Mouse (Mus musculus) forebrain, embryonic 15.5 days (tissue): ENCODE measurements around the gene Adgrl4. TPM values are rescaled to one million over a fixed set of nuclear protein-coding genes. Genes with fewer than 3 reads are reported as not detected.

Experiments used
- ATAC-seq: fragments of 200-750 bp; cut with Nextera tagmentation; replicated peaks from 2 replicates; pipeline ENCODE4 v1.8.0; 2017; ENCODE audit warnings: mild to moderate bottlenecking, moderate TSS enrichment, moderate library complexity
- H3K27ac ChIP-seq: fragments of 300-500 bp; sonication (generic); replicated peaks from 2 replicates; pipeline ENCODE4 v1.5.1; 2015; ENCODE audit warnings: mild to moderate bottlenecking, inconsistent platforms
- H3K27me3 ChIP-seq: fragments of 300-500 bp; sonication (generic); 2 replicates; pipeline ENCODE4 v1.6.1; 2015; ENCODE audit warnings: inconsistent platforms
- H3K36me3 ChIP-seq: fragments of 300-500 bp; sonication (generic); 2 replicates; pipeline ENCODE4 v1.6.1; 2015; ENCODE audit warnings: mild to moderate bottlenecking, inconsistent platforms
- H3K4me1 ChIP-seq: fragments of 300-500 bp; sonication (generic); 2 replicates; pipeline ENCODE4 v1.6.1; 2015; ENCODE audit warnings: inconsistent platforms
- H3K4me2 ChIP-seq: fragments of 300-500 bp; sonication (generic); replicated peaks from 2 replicates; pipeline ENCODE4 v1.6.1; 2015; ENCODE audit warnings: mild to moderate bottlenecking, inconsistent platforms
- H3K4me3 ChIP-seq: fragments of 300-500 bp; sonication (generic); 2 replicates; pipeline ENCODE4 v1.5.1; 2015; ENCODE audit warnings: mild to moderate bottlenecking, inconsistent platforms
- H3K9ac ChIP-seq: fragments of 300-500 bp; sonication (generic); replicated peaks from 2 replicates; pipeline ENCODE4 v1.6.1; 2015; ENCODE audit warnings: mild to moderate bottlenecking, inconsistent platforms
- H3K9me3 ChIP-seq: fragments of 300-500 bp; sonication (generic); 2 replicates; pipeline ENCODE4 v1.6.1; 2016; ENCODE audit warnings: inconsistent platforms
- polyA plus RNA-seq: library from polyadenylated mRNA; unstranded; fragments of >200 nt; fragmentation: Nextera tagmentation; extraction: Ambion mirVana; gene quantifications from 2 replicates; pipeline ENCODE4 v1.2.1, GENCODE M21; 2015

Adgrl4 gene
- polyA plus RNA-seq, 1 experiment from 2014 or later = 10.8 TPM

DNA sequence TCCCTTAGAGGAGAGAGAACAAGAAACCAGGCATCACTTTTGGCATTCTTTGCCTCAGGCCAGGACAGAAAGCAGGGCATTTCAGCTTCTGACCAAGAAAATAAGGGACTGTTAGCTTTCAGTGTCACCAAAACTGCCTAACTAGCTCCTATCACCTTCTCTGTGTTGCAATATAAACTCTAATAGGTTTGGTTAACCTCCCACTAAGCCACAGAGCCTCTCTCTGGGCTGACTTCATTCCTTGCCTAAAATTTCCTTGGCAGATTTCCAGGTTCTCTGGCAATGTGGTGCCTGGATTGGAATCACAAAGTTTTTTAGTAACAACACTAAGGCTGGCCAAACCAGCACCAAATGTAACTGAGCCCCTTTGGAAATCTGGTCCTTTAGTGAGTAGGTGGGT lies 154.2 kb downstream of the Adgrl4 start:
- H3K9ac ChIP-seq = no peak overlapping the region
- H3K27me3 ChIP-seq = no peaks in the 10 kb centered on the region
- H3K9me3 ChIP-seq = no peaks in the 10 kb centered on the region
- no peak overlapping the region for H3K4me2 ChIP-seq
- H3K36me3 ChIP-seq = no peaks in the 10 kb centered on the region
- H3K27ac ChIP-seq = no peak overlapping the region
- H3K4me1 ChIP-seq = no peaks in the 10 kb centered on the region
- 0 out of 2 replicates have a peak, but pooled peaks have one; percentile 26 for ATAC-seq
- no peak overlapping the region for H3K4me3 ChIP-seq
